Mouse (Mus musculus) C2C12 (cell line): ENCODE results near the gene Tmpo.

Source experiments
- CEBPB ChIP-seq: IDR thresholded peaks from one replicate; pipeline ENCODE4 v1.6.1; 2011; ENCODE audit warnings: low read depth, mild to moderate bottlenecking, control low read depth, moderate library complexity
- CTCF ChIP-seq: IDR thresholded peaks from one replicate; pipeline ENCODE4 v1.5.1; 2011; ENCODE audit not compliant: control insufficient read depth, insufficient read depth, insufficient read length
- MYOD1 ChIP-seq: IDR thresholded peaks from one replicate; pipeline ENCODE4 v1.6.1; 2011; ENCODE audit warnings: low read depth; ENCODE audit not compliant: control insufficient read depth, insufficient read length

- TF ChIP-seq CTCF = no peak
- TF ChIP-seq CEBPB = no peak
- TF ChIP-seq MYOD1 = no peak
These were observed 52.5 kb downstream of the Tmpo start for GRCm38 (mm10) chr10:91128551-91129160.
